Mouse (Mus musculus): ENCODE measurements around the gene Polh. TPM values are rescaled to one million over a fixed set of nuclear protein-coding genes. Genes with fewer than 3 reads are reported as not detected.

Gene Polh
- polyA plus RNA-seq, 1 experiment, result 10.8 TPM

DNA sequence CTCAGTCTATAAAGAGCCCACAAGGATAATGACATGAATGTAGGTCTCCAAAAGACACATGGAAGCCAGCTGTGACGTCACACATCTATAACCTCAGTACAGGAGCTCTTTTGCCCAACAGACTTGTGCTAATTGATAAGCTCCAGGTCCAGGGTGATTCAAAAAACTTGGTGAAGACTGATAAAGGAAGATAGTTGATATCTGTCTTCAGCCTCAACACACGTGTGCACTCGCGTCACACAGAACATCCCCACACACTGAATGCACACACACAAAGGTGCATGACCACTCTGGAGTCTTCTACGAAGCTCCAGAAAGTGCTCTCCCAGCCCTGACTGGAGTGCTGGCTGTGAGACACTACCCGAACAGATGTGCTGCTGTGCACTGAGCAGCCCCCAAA lies 34.6 kb upstream of the Polh start:
- TF ChIP-seq POLR2A (IDR thresholded peaks at IDR 0.05; ENCODE audit: borderline replicate concordance, extremely low read depth, insufficient read depth, insufficient read length, poor library complexity, severe bottlenecking) (no peak), CTCF (IDR thresholded peaks at IDR 0.05; ENCODE audit: borderline replicate concordance, extremely low read depth, insufficient read depth, insufficient read length) (no peak)
- no peak for DNase-seq (ENCODE audit: low read depth)

DNA sequence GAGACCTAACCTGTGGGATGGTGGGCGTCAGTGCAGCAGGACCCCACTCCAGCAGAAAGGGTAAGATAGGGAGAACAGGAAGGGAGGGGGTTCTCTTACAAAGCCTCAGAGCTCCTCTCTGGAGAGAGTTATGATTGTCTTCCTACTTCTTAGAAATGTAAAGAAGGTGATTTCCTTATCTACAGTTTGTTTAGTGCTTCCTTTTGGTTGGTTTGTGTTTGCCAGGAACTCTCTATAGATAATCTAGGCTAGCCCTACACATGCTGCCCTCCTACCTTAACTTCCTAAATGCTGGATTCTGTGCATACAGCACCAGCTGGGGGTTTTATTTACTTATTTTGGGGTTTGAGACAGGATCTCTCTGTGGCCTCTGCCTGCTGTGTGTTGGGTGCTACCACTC lies 33.6 kb upstream of the Polh start:
- no peak for TF ChIP-seq CTCF (IDR thresholded peaks at IDR 0.05; ENCODE audit: borderline replicate concordance, extremely low read depth, insufficient read depth, insufficient read length)
- no peak for TF ChIP-seq POLR2A (IDR thresholded peaks at IDR 0.05; ENCODE audit: borderline replicate concordance, extremely low read depth, insufficient read depth, insufficient read length, poor library complexity, severe bottlenecking)
- DNase-seq (ENCODE audit: low read depth), result no peak

DNA sequence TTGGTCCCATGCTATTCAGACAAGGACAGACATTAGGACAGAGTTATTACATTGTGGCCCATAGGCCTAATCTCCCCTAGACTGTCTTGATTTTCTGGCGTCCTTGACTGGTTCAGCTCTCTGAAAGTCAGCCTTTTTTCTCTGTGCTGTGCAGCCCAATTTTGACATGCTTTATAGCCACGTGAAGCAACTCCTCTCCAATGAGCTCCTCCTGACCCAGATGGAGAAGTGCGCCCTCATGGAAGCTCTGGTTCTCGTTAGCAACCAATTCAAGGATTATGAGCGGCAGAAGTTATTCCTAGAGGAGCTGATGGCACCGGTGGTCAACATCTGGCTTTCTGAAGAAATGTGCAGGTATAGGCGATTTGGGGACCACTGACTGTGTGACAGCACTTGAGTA lies 25.1 kb upstream of the Polh start:
- DNase-seq (ENCODE audit: low read depth), result no peak
- no peak for TF ChIP-seq POLR2A (IDR thresholded peaks at IDR 0.05; ENCODE audit: borderline replicate concordance, extremely low read depth, insufficient read depth, insufficient read length, poor library complexity, severe bottlenecking)
- no peak for TF ChIP-seq CTCF (IDR thresholded peaks at IDR 0.05; ENCODE audit: borderline replicate concordance, extremely low read depth, insufficient read depth, insufficient read length)

DNA sequence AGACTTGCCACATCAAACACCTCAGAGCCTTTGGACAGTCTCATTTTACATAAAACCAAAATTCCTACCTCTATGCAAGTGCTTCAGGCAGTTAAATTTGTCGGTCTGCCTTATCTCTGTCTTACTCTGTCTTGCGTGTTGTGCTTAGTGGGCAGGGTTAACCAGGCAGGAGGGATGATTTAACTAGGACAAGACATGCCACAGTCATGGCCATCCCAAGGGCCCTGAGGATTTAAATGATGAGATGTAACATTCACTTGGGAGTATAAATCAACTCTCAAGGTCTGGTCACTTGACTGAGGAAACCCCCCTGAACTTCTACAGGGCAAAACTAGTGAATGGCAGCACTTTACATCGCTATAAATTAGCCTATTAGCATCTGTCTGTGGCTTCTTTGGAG lies 19.2 kb upstream of the Polh start:
- no peak for DNase-seq (ENCODE audit: low read depth)
- TF ChIP-seq POLR2A (IDR thresholded peaks at IDR 0.05; ENCODE audit: borderline replicate concordance, extremely low read depth, insufficient read depth, insufficient read length, poor library complexity, severe bottlenecking), result no peak
- TF ChIP-seq CTCF (IDR thresholded peaks at IDR 0.05; ENCODE audit: borderline replicate concordance, extremely low read depth, insufficient read depth, insufficient read length), result no peak

DNA sequence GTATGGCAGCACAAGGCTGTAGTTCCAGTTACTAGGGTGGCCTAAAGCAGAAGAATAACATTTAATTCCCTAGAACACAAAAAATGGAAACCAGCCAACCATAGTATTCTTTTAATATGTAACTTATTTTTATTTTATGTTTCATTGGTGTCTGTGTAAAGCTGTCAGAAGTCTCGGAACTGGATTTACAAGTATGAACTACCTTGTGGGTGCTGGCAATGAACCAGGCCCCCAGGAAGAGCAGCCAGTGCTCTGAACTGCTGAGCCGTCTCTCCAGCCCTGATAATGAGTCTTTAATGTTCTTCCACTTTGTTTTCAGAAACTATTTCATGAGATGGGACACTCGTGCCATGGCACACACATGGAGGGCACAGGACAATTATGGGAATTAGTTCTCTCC lies 8.1 kb upstream of the Polh start:
- no peak for DNase-seq (ENCODE audit: low read depth)
- TF ChIP-seq POLR2A (IDR thresholded peaks at IDR 0.05; ENCODE audit: borderline replicate concordance, extremely low read depth, insufficient read depth, insufficient read length, poor library complexity, severe bottlenecking), result no peak

DNA sequence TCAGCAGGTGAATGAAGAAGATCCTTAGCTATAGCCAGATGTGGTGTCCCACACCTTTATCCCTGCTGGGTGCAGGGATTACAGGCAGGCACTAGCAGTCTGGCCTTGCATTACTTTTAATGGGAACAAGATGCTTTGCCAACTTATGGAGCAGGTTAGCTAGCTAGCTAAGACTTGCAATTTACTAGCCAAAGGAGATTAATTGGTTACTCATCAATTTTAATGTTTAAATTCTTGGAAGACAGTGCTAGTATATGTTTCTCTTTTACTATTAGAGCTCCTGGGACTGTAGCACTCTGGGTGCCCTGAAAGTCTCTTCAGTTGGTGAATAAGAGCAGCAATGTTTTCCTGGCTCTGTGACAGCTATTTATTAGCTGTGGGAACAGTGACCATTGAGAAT lies 4.2 kb upstream of the Polh start:
- no peak for DNase-seq (ENCODE audit: low read depth)

DNA sequence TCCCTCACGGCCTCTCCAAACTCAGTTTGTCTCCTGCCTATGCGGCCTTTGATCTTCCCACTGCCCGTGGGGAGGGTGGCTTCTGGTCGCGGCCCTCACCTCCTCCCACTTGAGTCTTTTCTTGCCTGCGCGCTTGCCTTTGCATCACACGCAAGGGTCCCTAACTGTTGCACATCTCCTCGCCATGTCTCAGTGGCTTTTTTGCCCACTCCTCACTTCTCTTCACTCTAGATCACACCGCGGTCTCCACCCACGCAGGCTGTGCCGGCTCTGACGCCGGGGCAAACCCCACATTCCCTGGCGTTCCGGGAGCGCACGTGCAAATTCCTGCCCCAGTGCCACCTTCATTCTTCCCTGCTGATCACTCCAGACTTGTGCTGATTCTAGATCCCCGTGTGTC lies 633 bp upstream of the Polh start:
- no peak for DNase-seq (ENCODE audit: low read depth)
- TF ChIP-seq CTCF (IDR thresholded peaks at IDR 0.05; ENCODE audit: borderline replicate concordance, extremely low read depth, insufficient read depth, insufficient read length), result no peak

More for the DNA sequence above, 4.2 kb upstream of the Polh start:
- TF ChIP-seq CTCF (IDR thresholded peaks at IDR 0.05; ENCODE audit: borderline replicate concordance, extremely low read depth, insufficient read depth, insufficient read length) (no peak), POLR2A (IDR thresholded peaks at IDR 0.05; ENCODE audit: borderline replicate concordance, extremely low read depth, insufficient read depth, insufficient read length, poor library complexity, severe bottlenecking) (no peak)

DNA sequence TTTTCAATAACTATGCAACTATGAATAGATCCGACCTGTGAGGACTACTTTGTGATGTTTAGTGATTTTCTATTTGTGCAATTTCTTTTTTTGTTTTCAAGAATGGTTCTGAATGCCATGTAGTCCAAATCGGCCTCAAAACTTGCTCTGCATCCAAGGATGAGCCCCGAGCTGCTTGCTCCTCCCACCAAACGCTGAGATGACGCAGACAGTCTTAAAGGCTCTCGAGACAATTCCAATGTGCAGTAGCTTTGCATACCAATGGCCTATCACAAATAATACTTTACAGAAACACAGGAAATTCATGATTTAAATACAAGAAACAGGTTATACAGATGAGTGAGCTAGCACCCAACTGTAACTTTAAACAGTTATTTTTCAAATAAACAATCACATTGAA lies 1.3 kb downstream of the Polh start:
- TF ChIP-seq POLR2A (IDR thresholded peaks at IDR 0.05; ENCODE audit: borderline replicate concordance, extremely low read depth, insufficient read depth, insufficient read length, poor library complexity, severe bottlenecking), result no peak
- no peak for DNase-seq (ENCODE audit: low read depth)

DNA sequence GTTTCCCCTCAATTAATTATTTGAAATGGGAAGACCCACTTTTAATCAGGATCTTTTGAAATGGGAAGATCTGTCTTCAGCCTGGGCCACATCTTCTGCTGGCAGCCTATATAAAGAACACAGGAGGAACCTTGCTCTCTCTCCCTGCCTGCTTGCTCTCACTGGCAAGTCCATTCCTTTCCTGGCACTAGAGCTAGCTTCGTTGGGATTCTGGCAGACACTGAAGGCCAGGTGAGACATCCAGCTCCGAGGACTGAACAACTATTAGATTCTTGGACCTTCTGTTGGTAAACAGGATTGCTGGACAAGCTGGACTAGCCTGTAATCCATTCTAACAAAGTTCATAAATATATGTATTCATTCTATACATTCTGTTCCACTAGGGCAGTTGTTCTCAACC lies 13.6 kb downstream of the Polh start:
- DNase-seq (ENCODE audit: low read depth), result no peak
- TF ChIP-seq CTCF (IDR thresholded peaks at IDR 0.05; ENCODE audit: borderline replicate concordance, extremely low read depth, insufficient read depth, insufficient read length) (no peak), POLR2A (IDR thresholded peaks at IDR 0.05; ENCODE audit: borderline replicate concordance, extremely low read depth, insufficient read depth, insufficient read length, poor library complexity, severe bottlenecking) (no peak)

DNA sequence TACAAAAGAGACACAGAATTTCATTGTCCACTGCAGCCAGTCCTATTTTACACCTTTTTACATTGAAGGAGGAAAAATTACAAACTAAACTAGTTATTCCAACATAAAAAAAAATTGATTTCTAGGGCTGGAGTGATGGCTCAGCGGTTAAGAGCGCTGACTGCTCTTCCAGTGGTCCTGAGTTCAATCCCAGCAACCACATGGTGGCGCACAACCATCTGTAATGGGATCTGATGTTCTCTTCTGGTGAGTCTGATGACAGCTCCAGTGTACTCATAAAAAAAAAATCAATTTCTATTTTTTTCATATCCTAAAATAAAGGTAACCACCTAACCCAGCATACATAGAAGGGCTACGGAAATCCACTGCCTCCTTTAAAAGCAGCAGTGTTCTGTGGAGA lies 20.2 kb downstream of the Polh start:
- TF ChIP-seq CTCF (IDR thresholded peaks at IDR 0.05; ENCODE audit: borderline replicate concordance, extremely low read depth, insufficient read depth, insufficient read length), result peak; percentile 22; the same call in 1 of the 2 replicates
- TF ChIP-seq POLR2A (IDR thresholded peaks at IDR 0.05; ENCODE audit: borderline replicate concordance, extremely low read depth, insufficient read depth, insufficient read length, poor library complexity, severe bottlenecking), result no peak
- DNase-seq (ENCODE audit: low read depth), result no peak

DNA sequence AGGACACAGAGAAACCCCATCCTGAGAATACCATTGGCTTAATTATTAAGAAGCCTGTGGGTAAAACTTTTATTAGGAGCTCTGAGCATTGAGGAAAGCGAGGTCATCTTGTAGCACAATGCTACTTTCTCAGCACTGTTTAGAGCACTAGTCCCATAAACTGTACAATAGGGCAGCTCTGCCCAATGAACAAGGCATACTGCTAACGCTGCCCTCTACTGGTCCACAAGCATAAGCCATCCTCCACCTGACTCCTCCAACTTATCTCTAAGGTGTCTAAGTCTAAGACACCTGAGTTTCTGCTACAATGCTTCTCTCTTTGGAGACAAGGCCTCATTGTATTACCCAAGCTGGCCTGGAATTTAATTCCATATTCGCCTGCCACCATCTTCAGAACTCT lies 31.9 kb downstream of the Polh start:
- peak; percentile 63; the same call in 1 of the 2 replicates for TF ChIP-seq CTCF (IDR thresholded peaks at IDR 0.05; ENCODE audit: borderline replicate concordance, extremely low read depth, insufficient read depth, insufficient read length)
- no peak for TF ChIP-seq POLR2A (IDR thresholded peaks at IDR 0.05; ENCODE audit: borderline replicate concordance, extremely low read depth, insufficient read depth, insufficient read length, poor library complexity, severe bottlenecking)
- peak; percentile 64 for DNase-seq (ENCODE audit: low read depth)

DNA sequence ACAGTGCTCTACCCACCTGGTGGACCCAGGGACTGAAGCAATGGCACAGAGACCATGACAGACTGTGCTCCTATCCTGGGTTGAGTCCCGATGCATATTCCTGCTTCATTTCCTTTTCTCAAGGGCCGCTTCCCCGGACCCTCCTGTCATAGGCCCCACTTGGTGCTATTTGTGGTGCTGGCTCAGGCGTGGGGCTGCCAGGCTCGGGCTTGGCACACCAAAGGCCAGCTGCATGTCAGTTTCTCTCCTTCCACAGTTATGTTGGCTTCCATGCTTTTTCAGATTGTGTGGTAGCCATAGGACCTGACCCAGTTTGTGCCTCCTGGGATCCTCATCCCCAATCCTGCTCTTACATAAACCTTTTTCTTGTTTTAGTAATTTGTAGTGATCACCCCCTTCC lies 33.7 kb downstream of the Polh start:
- no peak for DNase-seq (ENCODE audit: low read depth)
- TF ChIP-seq CTCF (IDR thresholded peaks at IDR 0.05; ENCODE audit: borderline replicate concordance, extremely low read depth, insufficient read depth, insufficient read length) (no peak), POLR2A (IDR thresholded peaks at IDR 0.05; ENCODE audit: borderline replicate concordance, extremely low read depth, insufficient read depth, insufficient read length, poor library complexity, severe bottlenecking) (no peak)

DNA sequence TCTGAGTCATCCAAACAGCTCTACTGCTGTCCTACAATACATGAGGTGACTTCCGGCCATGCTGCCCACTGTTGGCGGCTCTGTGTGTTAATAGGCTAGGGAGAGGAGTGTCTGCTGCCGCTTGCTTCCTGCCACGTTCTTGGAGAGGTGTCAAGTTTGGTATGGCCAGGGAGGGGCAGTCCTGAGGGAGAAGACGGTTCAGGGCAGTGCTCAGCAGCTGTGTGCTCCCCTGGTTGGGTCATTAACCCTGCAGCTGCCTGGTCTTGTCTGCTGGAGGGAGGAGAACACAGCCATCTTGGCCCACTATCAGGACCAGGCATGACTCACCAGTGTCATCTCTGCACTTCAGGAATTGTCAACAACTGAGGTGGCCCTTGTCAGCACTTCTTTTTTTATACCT lies 34.1 kb downstream of the Polh start:
- no peak for DNase-seq (ENCODE audit: low read depth)

More for the DNA sequence above, 34.1 kb downstream of the Polh start:
- no peak for TF ChIP-seq POLR2A (IDR thresholded peaks at IDR 0.05; ENCODE audit: borderline replicate concordance, extremely low read depth, insufficient read depth, insufficient read length, poor library complexity, severe bottlenecking)
- no peak for TF ChIP-seq CTCF (IDR thresholded peaks at IDR 0.05; ENCODE audit: borderline replicate concordance, extremely low read depth, insufficient read depth, insufficient read length)
